ENCODE assay signal across 8 mouse cellular contexts in genomic region chr11:69997070-69997509, GRCm38 (mm10). TPM values are rescaled to one million over a fixed set of nuclear protein-coding genes. Genes with fewer than 3 reads are reported as not detected.
DNase-seq lines count a peak whose midpoint lies in the region; ATAC-seq and TF ChIP-seq lines count a peak whose summit lies in the region.

No protein-coding gene starts in this region.

- peak overlapping the region; percentile 68 for H3K4me2 ChIP-seq in lung, postnatal 0 days (replicated peaks; ENCODE audit: low read depth, low read length)

- peak; percentile 84 for DNase-seq in brain, embryonic 14.5 days (ENCODE audit: low read depth)
- peak; percentile 92 to 93 for DNase-seq in heart, postnatal 10 days
- DNase-seq in layer of hippocampus, adult 2 months (ENCODE audit: low spot score in 2 of 2): peak; percentile 68 to 70
- peak; percentile 96 for DNase-seq in lung, postnatal 0 days (ENCODE audit: low spot score)
- peak; percentile 88 for DNase-seq in ovary, adult 18-20 months (ENCODE audit: low spot score)
- peak; percentile 95 for DNase-seq in thymus, postnatal 14 days

- intact Hi-C loops in heart, postnatal 10 days (cut with DNase I): loop anchor here (2.0 kb wide), 1 partner anchor 16 kb away; the partner anchor contains the start of gene Ctdnep1

- peak; percentile 52 for ATAC-seq in erythroid progenitor cell, adult 5-6 weeks (replicated peaks; ENCODE audit: low FRiP score, poor library complexity, severe bottlenecking)
- peak; percentile 62 for ATAC-seq in lung, postnatal 0 days

- peaks cover 62% of the 10 kb centered on the region for H3K4me1 ChIP-seq in E14TG2a.4 (replicated peaks; ENCODE audit: low read depth, low read length)
- peaks cover 18% of the 10 kb centered on the region; the same call in 1 of the 2 replicates for H3K4me1 ChIP-seq in lung, postnatal 0 days (ENCODE audit: insufficient read depth, low read depth, low read length)

- H3K4me3 ChIP-seq in E14TG2a.4 (replicated peaks; ENCODE audit: low read length): peak overlapping the region; percentile 100
- H3K4me3 ChIP-seq in layer of hippocampus, adult 2 months: peak overlapping the region; percentile 83
- H3K4me3 ChIP-seq in lung, postnatal 0 days (ENCODE audit: low read depth, low read length): peak overlapping the region; percentile 87

- H3K27me3 ChIP-seq in E14TG2a.4 (ENCODE audit: insufficient read depth, low read length): no peaks in the 10 kb centered on the region
- H3K27me3 ChIP-seq in lung, postnatal 0 days (replicated peaks; ENCODE audit: insufficient read depth, low read length): no peaks in the 10 kb centered on the region

- TF ChIP-seq POLR2A in brain, embryonic 14.5 days (IDR thresholded peaks at IDR 0.05; ENCODE audit: borderline replicate concordance, extremely low read depth, insufficient read depth, insufficient read length, poor library complexity, severe bottlenecking): 0 out of 2 replicates have a peak, but pooled peaks have one; percentile 41

- H3K36me3 ChIP-seq in E14TG2a.4 (ENCODE audit: insufficient read depth, low read length): peaks cover 54% of the 10 kb centered on the region
- H3K36me3 ChIP-seq in lung, postnatal 0 days (ENCODE audit: insufficient read depth, low read length): peaks cover 23% of the 10 kb centered on the region; the same call in 1 of the 2 replicates

- no peak for TF ChIP-seq EP300 in lung, postnatal 0 days (IDR thresholded peaks at IDR 0.05)

- TF ChIP-seq CTCF in E14TG2a.4 (conservative IDR thresholded peaks at IDR 0.05; ENCODE audit: low read length): no peak
- TF ChIP-seq CTCF in brain, embryonic 14.5 days (IDR thresholded peaks at IDR 0.05; ENCODE audit: borderline replicate concordance, extremely low read depth, insufficient read depth, insufficient read length): no peak
- no peak for TF ChIP-seq CTCF in layer of hippocampus, adult 2 months (conservative IDR thresholded peaks at IDR 0.05)
- no peak for TF ChIP-seq CTCF in lung, postnatal 0 days (IDR thresholded peaks at IDR 0.05)

- peak overlapping the region; percentile 92 for H3K27ac ChIP-seq in layer of hippocampus, adult 2 months
- H3K27ac ChIP-seq in lung, postnatal 0 days (ENCODE audit: low read length): peak overlapping the region; percentile 98

- H3K9me3 ChIP-seq in E14TG2a.4 (ENCODE audit: low read length): no peaks in the 10 kb centered on the region
- H3K9me3 ChIP-seq in lung, postnatal 0 days (ENCODE audit: low read length): no peaks in the 10 kb centered on the region

- H3K9ac ChIP-seq in lung, postnatal 0 days (replicated peaks; ENCODE audit: low read depth): peak overlapping the region; percentile 93

- 1% methylated on average over 30 of the region's 44 CpGs for WGBS in lung, postnatal 0 days

RNA-seq across cellular contexts. Expression of gene Phf23, which starts 1.5 kb away (rescaled TPM):
- polyA plus RNA-seq in brain, embryonic 14.5 days (2012; rRNA removed): 49.2 and 54.9 TPM in 2 replicates
- 18.7 and 21.4 TPM in 2 replicates for total RNA-seq in erythroid progenitor cell, adult 5-6 weeks (2015; ENCODE audit: low replicate concordance)
- total RNA-seq in erythroid progenitor cell, adult 5-6 weeks (2017; ENCODE audit: low replicate concordance): 22.2 and 25.4 TPM in 2 replicates
- 10 to 100 TPM; 23.1 to 27.7 TPM for total RNA-seq in heart, postnatal 10 days (2021)
- total RNA-seq in layer of hippocampus, adult 2 months (2021): 10 to 100 TPM; 40.5 to 42.6 TPM
- 57.5 and 61.3 TPM in 2 replicates for polyA plus RNA-seq in lung, postnatal 0 days (2015; fragmentation: Nextera tagmentation; extraction: Ambion mirVana)

RNA-seq across cellular contexts. Expression of gene Dvl2, which starts 3.3 kb away (rescaled TPM):
- polyA plus RNA-seq in brain, embryonic 14.5 days (2012; rRNA removed): 36.8 and 45.7 TPM in 2 replicates
- total RNA-seq in erythroid progenitor cell, adult 5-6 weeks (2015; ENCODE audit: low replicate concordance): 2.9 and 4.3 TPM in 2 replicates
- total RNA-seq in erythroid progenitor cell, adult 5-6 weeks (2017; ENCODE audit: low replicate concordance): 0.30 and 2.4 TPM in 2 replicates
- 10 to 100 TPM in 1 of 2 experiments, 1 to 10 TPM in 1; 8.6 to 11.8 TPM for total RNA-seq in heart, postnatal 10 days (2021)
- 10 to 100 TPM; 40.6 to 45.3 TPM for total RNA-seq in layer of hippocampus, adult 2 months (2021)
- polyA plus RNA-seq in lung, postnatal 0 days (2015; fragmentation: Nextera tagmentation; extraction: Ambion mirVana): 14.6 and 15.1 TPM in 2 replicates

RNA-seq across cellular contexts. Expression of gene Gabarap, which starts 6.1 kb away (rescaled TPM):
- 457 and 501 TPM in 2 replicates for polyA plus RNA-seq in brain, embryonic 14.5 days (2012; rRNA removed)
- total RNA-seq in erythroid progenitor cell, adult 5-6 weeks (2015; ENCODE audit: low replicate concordance): 393 and 394 TPM in 2 replicates
- 161 and 239 TPM in 2 replicates for total RNA-seq in erythroid progenitor cell, adult 5-6 weeks (2017; ENCODE audit: low replicate concordance)
- 100 to 1,000 TPM; 275 to 295 TPM for total RNA-seq in heart, postnatal 10 days (2021)
- total RNA-seq in layer of hippocampus, adult 2 months (2021): 100 to 1,000 TPM; 216 to 229 TPM
- polyA plus RNA-seq in lung, postnatal 0 days (2015; fragmentation: Nextera tagmentation; extraction: Ambion mirVana): 624 and 645 TPM in 2 replicates

RNA-seq across cellular contexts. Expression of gene Elp5, which starts 14.8 kb away (rescaled TPM):
- polyA plus RNA-seq in brain, embryonic 14.5 days (2012; rRNA removed): 127 and 159 TPM in 2 replicates
- total RNA-seq in erythroid progenitor cell, adult 5-6 weeks (2015; ENCODE audit: low replicate concordance): 45.0 and 50.7 TPM in 2 replicates
- total RNA-seq in erythroid progenitor cell, adult 5-6 weeks (2017; ENCODE audit: low replicate concordance): 25.3 and 45.8 TPM in 2 replicates
- total RNA-seq in heart, postnatal 10 days (2021): 10 to 100 TPM; 60.7 to 64.6 TPM
- 10 to 100 TPM; 72.8 to 72.9 TPM for total RNA-seq in layer of hippocampus, adult 2 months (2021)
- polyA plus RNA-seq in lung, postnatal 0 days (2015; fragmentation: Nextera tagmentation; extraction: Ambion mirVana): 65.9 and 72.1 TPM in 2 replicates

RNA-seq across cellular contexts. Expression of gene Ctdnep1, which starts 16.1 kb away (rescaled TPM):
- 98.1 and 110 TPM in 2 replicates for polyA plus RNA-seq in brain, embryonic 14.5 days (2012; rRNA removed)
- 49.4 and 83.4 TPM in 2 replicates for total RNA-seq in erythroid progenitor cell, adult 5-6 weeks (2015; ENCODE audit: low replicate concordance)
- total RNA-seq in erythroid progenitor cell, adult 5-6 weeks (2017; ENCODE audit: low replicate concordance): 17.1 and 20.9 TPM in 2 replicates
- 100 to 1,000 TPM; 144 to 159 TPM for total RNA-seq in heart, postnatal 10 days (2021)
- total RNA-seq in layer of hippocampus, adult 2 months (2021): 100 to 1,000 TPM; 106 to 114 TPM
- 23.7 and 24.7 TPM in 2 replicates for polyA plus RNA-seq in lung, postnatal 0 days (2015; fragmentation: Nextera tagmentation; extraction: Ambion mirVana)

Comparison
In these comparisons a context has a peak if more than half of its experiments do, and no peak if none do; other contexts are left out.
1. Peak in every context shown above with its lines: DNase-seq, ATAC-seq, H3K4me3 ChIP-seq and H3K27ac ChIP-seq.